8 mouse cellular contexts compared by ENCODE assay signal in the genomic region with DNA sequence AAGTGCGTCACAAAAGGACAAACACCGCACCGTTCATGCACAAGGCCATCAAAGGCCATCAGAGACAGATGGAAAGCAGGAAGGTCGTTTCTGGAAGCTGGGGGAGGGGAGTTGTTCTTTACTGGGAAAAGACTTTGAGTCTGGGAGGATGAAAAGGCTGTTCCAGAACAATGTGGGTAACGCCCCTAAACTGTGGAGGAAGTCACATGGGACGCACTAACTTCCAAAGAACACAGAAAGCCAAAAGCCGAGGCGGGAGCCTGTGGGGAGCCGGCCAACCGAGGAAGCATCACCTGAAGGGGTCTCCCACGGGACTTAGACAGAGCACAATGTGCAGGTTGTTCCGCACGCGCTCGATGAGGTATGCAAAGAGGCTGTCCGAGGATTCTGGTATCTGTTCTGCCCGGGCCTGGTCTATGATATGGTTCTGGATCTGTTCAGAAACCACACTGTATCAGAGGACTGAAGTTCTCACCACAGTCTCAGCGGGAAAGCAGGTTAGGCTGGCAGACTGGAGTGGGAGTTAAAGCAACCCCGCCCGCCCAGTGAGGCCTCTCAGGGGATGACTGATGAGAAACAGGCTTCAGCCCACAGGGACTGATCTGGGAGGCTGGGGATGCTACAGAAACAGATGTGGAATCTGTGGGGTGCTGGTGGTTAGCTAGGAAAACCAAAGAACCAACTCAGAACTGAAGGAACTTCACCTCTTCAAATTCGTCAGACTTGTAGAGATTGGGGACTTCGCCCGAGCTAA. TPM values are rescaled to one million over a fixed set of nuclear protein-coding genes. Genes with fewer than 3 reads are reported as not detected.
DNase-seq lines count a peak whose midpoint lies in the region; ATAC-seq lines count a peak whose summit lies in the region.

No protein-coding gene starts in this region.

- no peak overlapping the region for H3K4me2 ChIP-seq in neural tube, embryonic 15.5 days

- 57% methylated on average over 23 of the region's 23 CpGs for WGBS in neural tube, embryonic 15.5 days

- DNase-seq in neural tube, embryonic 10.5 days (ENCODE audit: extremely low spot score, low spot score): peak; percentile 34
- peak; percentile 86 for DNase-seq in heart, adult 8-10 months (ENCODE audit: low spot score)
- peak; percentile 18 to 54 for DNase-seq in kidney, postnatal 25 days
- DNase-seq in skeletal muscle tissue, adult 2 months (ENCODE audit: low read depth, low spot score): peak; percentile 17
- no peak for DNase-seq in cerebellum, adult 8-10 months
- no peak for DNase-seq in thymus, postnatal 14 days
- no peak for DNase-seq in spleen, adult 18-20 months

- no peaks in the 10 kb centered on the region for H3K27me3 ChIP-seq in neural tube, embryonic 15.5 days (replicated peaks)

- no peaks in the 10 kb centered on the region for H3K9me3 ChIP-seq in neural tube, embryonic 15.5 days (replicated peaks)

- no peak overlapping the region for H3K27ac ChIP-seq in neural tube, embryonic 15.5 days (replicated peaks)

- peaks cover 14% of the 10 kb centered on the region for H3K4me1 ChIP-seq in neural tube, embryonic 15.5 days

- H3K36me3 ChIP-seq in neural tube, embryonic 15.5 days: no peaks in the 10 kb centered on the region

- ATAC-seq in neural tube, embryonic 15.5 days (ENCODE audit: low FRiP score): no peak

- H3K9ac ChIP-seq in neural tube, embryonic 15.5 days (replicated peaks): no peak overlapping the region

- H3K4me3 ChIP-seq in neural tube, embryonic 15.5 days (replicated peaks): no peak overlapping the region

RNA-seq across cellular contexts. Expression of a gene that starts 38.8 kb away (rescaled TPM):
- polyA plus RNA-seq in neural tube, embryonic 15.5 days (2015; fragmentation: Nextera tagmentation; extraction: Ambion mirVana): 29.4 and 32.6 TPM in 2 replicates
- 10 to 100 TPM; 19.1 to 26.2 (median 22.3) TPM for total RNA-seq in heart, adult 8-10 months (2022)

RNA-seq across cellular contexts. Expression of a gene that starts 54.3 kb away (rescaled TPM):
- polyA plus RNA-seq in neural tube, embryonic 15.5 days (2015; fragmentation: Nextera tagmentation; extraction: Ambion mirVana): 6.2 and 9.1 TPM in 2 replicates
- total RNA-seq in heart, adult 8-10 months (2022): 10 to 100 TPM; 13.2 to 24.7 (median 19.5) TPM

RNA-seq across cellular contexts. Expression of a gene that starts 56.9 kb away (rescaled TPM):
- 29.7 and 31.5 TPM in 2 replicates for polyA plus RNA-seq in neural tube, embryonic 15.5 days (2015; fragmentation: Nextera tagmentation; extraction: Ambion mirVana)
- total RNA-seq in heart, adult 8-10 months (2022): 10 to 100 TPM; 33.3 to 39.8 (median 36.9) TPM

RNA-seq across cellular contexts. Expression of a gene that starts 57.0 kb away (rescaled TPM):
- 130 and 132 TPM in 2 replicates for polyA plus RNA-seq in neural tube, embryonic 15.5 days (2015; fragmentation: Nextera tagmentation; extraction: Ambion mirVana)
- total RNA-seq in heart, adult 8-10 months (2022): 100 to 1,000 TPM; 109 to 140 (median 120) TPM

Comparison
In these comparisons a context has a peak if more than half of its experiments do, and no peak if none do; other contexts are left out.
1. DNase-seq: peak in neural tube, embryonic 10.5 days (single experiment), heart, adult 8-10 months (single experiment), kidney, postnatal 25 days (2 of 2) and skeletal muscle tissue, adult 2 months (single experiment); none in cerebellum, adult 8-10 months (single experiment), thymus, postnatal 14 days (single experiment) and spleen, adult 18-20 months (0 of 2).